Mouse (Mus musculus): ENCODE results near the gene Ano6. TPM values are rescaled to one million over a fixed set of nuclear protein-coding genes. Genes with fewer than 3 reads are reported as not detected.
A peak's percentile ranks its signal among the peaks of the same experiment; 100 is the strongest.

The Ano6 gene
- polyA plus RNA-seq, 1 experiment: 104 TPM

DNA sequence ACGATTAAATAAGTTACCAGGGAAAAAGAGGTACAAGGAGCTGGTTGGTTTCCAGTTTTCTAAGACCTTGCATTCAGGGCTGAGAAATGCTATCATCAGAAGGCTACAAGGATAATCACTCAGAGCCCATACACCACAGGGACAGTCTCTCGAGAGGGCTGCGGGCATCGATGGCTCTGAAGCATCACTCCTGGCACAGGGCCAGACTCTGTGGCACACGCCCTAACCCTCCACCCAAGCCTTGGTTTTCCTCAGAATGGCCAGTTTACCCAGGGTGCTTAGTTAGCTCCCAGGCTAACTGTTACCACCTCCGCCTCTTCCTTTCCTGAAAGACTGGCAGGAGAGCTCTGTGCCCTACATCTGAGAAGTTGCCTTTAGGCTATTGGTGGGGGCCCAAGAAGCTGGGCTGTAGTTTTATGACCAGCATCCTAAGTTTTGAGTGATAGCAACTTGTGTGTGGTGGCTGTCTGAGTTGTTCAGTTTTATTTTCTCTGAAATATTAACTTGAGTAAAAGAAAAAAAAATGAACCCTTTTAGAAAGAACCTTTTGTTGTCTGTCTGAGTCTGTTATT lies 57.9 kb downstream of the Ano6 start:
- Histone ChIP-seq H3K27ac (ENCODE audit: control insufficient read depth, insufficient read depth, low read length) (no peak overlapping the region), H3K4me1 (replicated peaks; ENCODE audit: control insufficient read depth, insufficient read depth, low read length) (peaks cover 14% of the 10 kb centered on the region), H3K27me3 (ENCODE audit: control insufficient read depth, insufficient read depth, low read length) (no peaks in the 10 kb centered on the region), H3K36me3 (ENCODE audit: control insufficient read depth, insufficient read depth, low read length) (no peaks in the 10 kb centered on the region), H3K4me3 (ENCODE audit: control insufficient read depth, insufficient read depth, low read length) (no peak overlapping the region)
- TF ChIP-seq POLR2A (IDR thresholded peaks at IDR 0.05; ENCODE audit: control insufficient read depth, extremely low read depth, insufficient read depth, low read length, poor library complexity): no peak
- TF ChIP-seq CTCF (IDR thresholded peaks at IDR 0.05; ENCODE audit: borderline replicate concordance, control insufficient read depth, extremely low read depth, insufficient read depth, low read length, poor library complexity): no peak
- WGBS: 38% methylated on average over 6 of the region's 6 CpGs
- DNase-seq: no peak

- H3K27ac ChIP-seq (ENCODE audit: control insufficient read depth, insufficient read depth, low read length): peak overlapping the region; percentile 65; the same call in 1 of the 2 replicates
- no peaks in the 10 kb centered on the region for H3K27me3 ChIP-seq (ENCODE audit: control insufficient read depth, insufficient read depth, low read length)
- TF ChIP-seq POLR2A (IDR thresholded peaks at IDR 0.05; ENCODE audit: control insufficient read depth, extremely low read depth, insufficient read depth, low read length, poor library complexity) (no peak), CTCF (IDR thresholded peaks at IDR 0.05; ENCODE audit: borderline replicate concordance, control insufficient read depth, extremely low read depth, insufficient read depth, low read length, poor library complexity) (no peak)
- peaks cover 14% of the 10 kb centered on the region for H3K4me1 ChIP-seq (replicated peaks; ENCODE audit: control insufficient read depth, insufficient read depth, low read length)
- H3K4me3 ChIP-seq (ENCODE audit: control insufficient read depth, insufficient read depth, low read length): no peak overlapping the region
- peak; percentile 35 for DNase-seq
- WGBS: 53% methylated on average over 18 of the region's 18 CpGs
- H3K36me3 ChIP-seq (ENCODE audit: control insufficient read depth, insufficient read depth, low read length): no peaks in the 10 kb centered on the region
Observed at GRCm38 (mm10) chr15:95849513-95850411, 59.1 kb downstream of the Ano6 start.

- WGBS: 43% methylated on average over 5 of the region's 5 CpGs
- TF ChIP-seq CTCF (IDR thresholded peaks at IDR 0.05; ENCODE audit: borderline replicate concordance, control insufficient read depth, extremely low read depth, insufficient read depth, low read length, poor library complexity) (no peak), POLR2A (IDR thresholded peaks at IDR 0.05; ENCODE audit: control insufficient read depth, extremely low read depth, insufficient read depth, low read length, poor library complexity) (no peak)
- H3K27me3 ChIP-seq (ENCODE audit: control insufficient read depth, insufficient read depth, low read length): no peaks in the 10 kb centered on the region
- H3K4me3 ChIP-seq (ENCODE audit: control insufficient read depth, insufficient read depth, low read length): no peak overlapping the region
- no peak for DNase-seq
- H3K36me3 ChIP-seq (ENCODE audit: control insufficient read depth, insufficient read depth, low read length): no peaks in the 10 kb centered on the region
- H3K4me1 ChIP-seq (replicated peaks; ENCODE audit: control insufficient read depth, insufficient read depth, low read length): peaks cover 14% of the 10 kb centered on the region
- H3K27ac ChIP-seq (ENCODE audit: control insufficient read depth, insufficient read depth, low read length): no peak overlapping the region
Observed at GRCm38 (mm10) chr15:95850546-95850945, 59.9 kb downstream of the Ano6 start.

GRCm38 (mm10) chr15:95855051-95855844 lies 64.6 kb downstream of the Ano6 start:
- Histone ChIP-seq H3K36me3 (ENCODE audit: control insufficient read depth, insufficient read depth, low read length) (no peaks in the 10 kb centered on the region), H3K4me1 (replicated peaks; ENCODE audit: control insufficient read depth, insufficient read depth, low read length) (no peaks in the 10 kb centered on the region), H3K27me3 (ENCODE audit: control insufficient read depth, insufficient read depth, low read length) (no peaks in the 10 kb centered on the region), H3K4me3 (ENCODE audit: control insufficient read depth, insufficient read depth, low read length) (no peak overlapping the region), H3K27ac (ENCODE audit: control insufficient read depth, insufficient read depth, low read length) (no peak overlapping the region)
- TF ChIP-seq POLR2A (IDR thresholded peaks at IDR 0.05; ENCODE audit: control insufficient read depth, extremely low read depth, insufficient read depth, low read length, poor library complexity): no peak
- TF ChIP-seq CTCF (IDR thresholded peaks at IDR 0.05; ENCODE audit: borderline replicate concordance, control insufficient read depth, extremely low read depth, insufficient read depth, low read length, poor library complexity): no peak
- WGBS: 97% methylated on average over 13 of the region's 13 CpGs
- DNase-seq: no peak

DNA sequence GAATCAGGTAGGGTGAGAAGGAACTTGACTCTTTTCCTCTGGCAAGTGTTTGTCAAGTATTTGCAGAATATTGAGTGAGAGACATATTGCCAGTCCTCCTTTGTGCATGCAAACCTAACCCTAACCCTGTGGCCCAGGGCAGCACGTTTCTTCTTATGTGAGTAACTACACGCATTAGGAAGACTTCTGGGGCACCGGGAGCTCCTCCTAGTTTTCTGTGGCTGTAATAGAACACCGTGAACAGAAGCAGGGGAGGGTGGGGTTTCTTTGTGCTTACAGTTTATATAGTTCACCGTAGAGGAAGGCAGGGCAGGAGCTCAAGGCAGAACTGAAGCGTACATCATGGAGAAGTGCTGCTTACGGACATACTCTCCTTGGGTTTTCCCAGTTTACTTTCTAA lies 65.3 kb downstream of the Ano6 start:
- H3K27me3 ChIP-seq (ENCODE audit: control insufficient read depth, insufficient read depth, low read length): no peaks in the 10 kb centered on the region
- TF ChIP-seq POLR2A (IDR thresholded peaks at IDR 0.05; ENCODE audit: control insufficient read depth, extremely low read depth, insufficient read depth, low read length, poor library complexity) (no peak), CTCF (IDR thresholded peaks at IDR 0.05; ENCODE audit: borderline replicate concordance, control insufficient read depth, extremely low read depth, insufficient read depth, low read length, poor library complexity) (no peak)
- 89% methylated on average over 7 of the region's 7 CpGs for WGBS
- no peak for DNase-seq
- H3K4me3 ChIP-seq (ENCODE audit: control insufficient read depth, insufficient read depth, low read length): no peak overlapping the region
- no peaks in the 10 kb centered on the region for H3K36me3 ChIP-seq (ENCODE audit: control insufficient read depth, insufficient read depth, low read length)
- H3K4me1 ChIP-seq (replicated peaks; ENCODE audit: control insufficient read depth, insufficient read depth, low read length): no peaks in the 10 kb centered on the region
- H3K27ac ChIP-seq (ENCODE audit: control insufficient read depth, insufficient read depth, low read length): no peak overlapping the region

Data from thymus, adult 2 months (tissue).